Mouse (Mus musculus) right cerebral cortex, adult 18-20 months (tissue): ENCODE measurements around the gene Mapk3.

Source experiments
- DNase-seq: peaks from one replicate; pipeline ENCODE4 v3.0.0; 2022; ENCODE audit warnings: mixed read lengths

Gene Mapk3

DNA sequence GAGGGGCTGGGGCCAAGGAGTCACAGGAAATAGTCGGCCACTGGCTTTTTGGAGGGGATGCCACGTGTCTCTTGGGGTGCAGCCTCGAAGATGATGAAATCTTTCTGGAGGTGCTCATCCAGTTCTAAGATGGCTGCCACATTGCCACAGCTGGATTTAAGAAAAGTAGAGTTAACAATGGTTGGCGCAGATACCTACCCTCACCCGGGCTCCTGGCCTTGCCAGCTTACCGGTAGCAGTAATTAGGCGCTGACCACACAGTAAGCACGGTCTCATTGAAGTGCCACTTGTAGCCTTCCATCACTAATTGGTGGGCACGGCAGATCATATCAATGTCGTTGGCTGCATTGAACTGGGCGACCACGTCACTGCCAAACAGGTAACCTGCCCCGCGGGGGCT, 26.7 kb downstream of the Mapk3 start:
- no peak for DNase-seq

- no peak for DNase-seq
These were observed 29.7 kb downstream of the Mapk3 start for GRCm38 (mm10) chr7:126789141-126789540.

- DNase-seq: peak; percentile 98
These were observed 32.7 kb downstream of the Mapk3 start, which contains the start of gene Ppp4c for GRCm38 (mm10) chr7:126791851-126792720. Gene Ppp4c (minus strand): TSS chr7:126792496.

DNA sequence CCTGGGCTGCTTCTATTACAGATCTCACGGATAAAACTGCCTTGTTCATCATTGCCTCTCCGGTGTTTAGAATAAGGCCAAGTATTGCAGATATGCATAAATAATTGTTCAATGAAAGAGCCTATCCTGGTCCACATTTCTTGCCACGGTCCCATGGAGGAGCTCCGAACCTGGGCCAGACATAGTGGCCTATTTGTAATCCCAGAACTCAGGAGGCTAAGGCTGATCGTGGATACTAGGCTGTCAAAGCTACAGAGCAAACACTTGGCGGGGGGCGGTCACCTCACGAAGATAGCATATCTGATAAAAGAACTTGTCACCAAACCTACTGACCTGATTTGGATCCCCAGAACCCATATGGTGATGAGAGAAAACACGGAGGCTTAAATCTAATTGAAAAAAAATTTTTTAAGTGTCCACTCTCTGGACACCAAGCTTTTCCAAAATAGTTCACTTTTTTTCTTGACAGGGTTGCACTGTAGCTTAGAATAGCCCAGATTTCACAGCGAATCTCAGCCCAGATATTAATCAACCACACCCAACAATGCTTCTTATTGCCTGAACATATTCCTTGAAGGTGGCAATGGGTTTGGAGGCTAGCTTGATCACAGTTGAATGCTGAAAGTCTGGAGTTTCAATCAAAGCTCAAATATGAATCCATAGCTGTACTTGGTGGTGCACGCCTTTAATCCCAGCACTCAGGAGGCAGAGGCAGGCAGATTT, 33.5 kb downstream of the Mapk3 start:
- DNase-seq: no peak

GRCm38 (mm10) chr7:126793456-126794270, 34.3 kb downstream of the Mapk3 start:
- no peak for DNase-seq

DNA sequence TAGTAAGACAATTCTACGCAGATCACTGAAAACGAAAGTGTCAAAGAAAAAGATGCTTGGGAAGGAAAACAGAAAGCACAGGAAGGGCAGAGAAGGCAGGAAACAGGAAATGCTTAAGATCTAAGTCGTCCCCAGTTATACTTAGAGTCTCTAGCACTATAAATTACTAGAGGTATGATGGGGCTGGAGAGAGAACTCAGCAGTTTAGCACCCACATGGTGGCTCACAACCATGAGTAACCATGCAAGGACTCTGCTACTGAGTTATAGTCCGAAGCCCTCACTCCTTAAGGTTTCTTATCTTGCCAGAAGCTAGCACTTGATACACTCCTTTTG, 34.8 kb downstream of the Mapk3 start:
- DNase-seq: no peak

GRCm38 (mm10) chr7:126795387-126796317, 36.3 kb downstream of the Mapk3 start:
- DNase-seq: no peak

GRCm38 (mm10) chr7:126796350-126796932, 37.0 kb downstream of the Mapk3 start:
- DNase-seq: peak; percentile 58

GRCm38 (mm10) chr7:126797411-126798126, 38.2 kb downstream of the Mapk3 start, which contains the start of gene Fam57b:
Gene Fam57b (plus strand): TSS chr7:126797668.
- no peak for DNase-seq

DNA sequence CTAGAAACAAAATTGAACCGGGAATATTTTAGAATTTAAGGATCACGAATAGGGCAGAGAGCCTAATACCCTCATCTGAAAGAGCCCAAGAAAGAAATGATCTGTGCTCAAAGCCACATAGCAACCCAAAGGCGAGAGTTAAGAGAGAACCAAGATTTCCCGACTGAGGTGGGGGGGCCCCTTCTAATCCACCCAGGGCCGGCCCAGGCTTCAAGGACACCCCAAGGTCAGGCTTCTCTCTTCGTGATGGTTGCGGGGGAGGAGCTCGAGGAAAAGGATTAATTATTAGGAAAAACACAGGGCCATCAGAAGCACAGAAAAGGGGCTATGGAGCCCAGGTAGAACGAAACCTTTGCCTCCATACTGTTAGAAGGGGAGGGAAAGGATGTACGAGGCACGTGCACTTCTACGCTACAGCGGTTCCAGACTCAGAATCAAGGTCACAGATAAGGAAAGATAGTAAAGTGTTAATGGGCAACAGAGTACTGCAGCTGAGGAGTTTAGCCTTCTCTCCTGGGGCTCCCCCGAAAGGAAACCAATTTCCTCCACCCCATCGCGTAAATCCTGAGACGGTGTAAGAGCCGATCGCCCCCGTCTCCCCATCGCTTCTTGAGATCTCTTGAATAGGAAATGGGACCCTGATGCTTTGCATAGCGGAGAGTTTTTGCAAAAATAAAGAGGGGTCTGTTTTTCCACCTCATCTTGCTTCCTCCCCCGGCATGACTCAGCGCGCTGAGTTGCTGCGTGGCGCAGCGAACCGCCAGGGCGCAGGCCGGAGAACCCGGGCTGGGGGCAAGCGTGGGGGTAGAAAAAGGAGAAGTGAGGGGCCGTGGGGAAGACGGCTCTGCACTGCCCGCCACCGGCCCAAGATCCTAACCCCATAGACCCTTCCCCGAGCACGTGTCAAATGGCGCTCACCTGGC, 39.0 kb downstream of the Mapk3 start:
- DNase-seq: no peak

GRCm38 (mm10) chr7:126799050-126799467, 39.7 kb downstream of the Mapk3 start:
- peak; percentile 99 for DNase-seq

- DNase-seq: peak; percentile 57
These were observed 40.3 kb downstream of the Mapk3 start for GRCm38 (mm10) chr7:126799468-126800268.

GRCm38 (mm10) chr7:126800269-126801056, 41.1 kb downstream of the Mapk3 start:
- no peak for DNase-seq

- DNase-seq: no peak
These were observed 41.6 kb downstream of the Mapk3 start for GRCm38 (mm10) chr7:126801057-126801422.

GRCm38 (mm10) chr7:126802134-126802889, 42.9 kb downstream of the Mapk3 start:
- DNase-seq: no peak

- no peak for DNase-seq
These were observed 43.8 kb downstream of the Mapk3 start for GRCm38 (mm10) chr7:126803181-126803580.

DNA sequence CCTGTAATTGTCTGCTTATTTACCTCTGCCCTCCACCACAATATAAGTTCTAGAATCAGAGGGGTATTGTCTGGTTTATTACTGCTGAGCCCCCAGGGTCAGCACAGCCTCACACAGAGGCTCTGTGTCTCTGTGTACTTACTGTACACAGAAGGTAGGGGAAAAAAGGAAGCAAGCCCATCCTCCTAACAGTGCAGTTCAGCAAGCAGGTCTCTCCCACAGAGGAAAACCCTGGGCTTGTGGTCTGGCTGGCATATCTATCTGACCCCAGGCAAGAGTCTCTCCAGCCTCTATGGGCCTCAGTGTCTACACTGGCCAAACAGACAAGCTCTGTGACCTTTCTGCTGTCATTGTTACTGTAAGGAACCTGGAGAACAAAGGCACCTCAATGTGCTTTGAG, 44.4 kb downstream of the Mapk3 start:
- DNase-seq: no peak
